Comparison of ENCODE assay signal across 22 mouse cellular contexts in genomic region chr6:140854691-140855090, GRCm38 (mm10).
A peak's percentile ranks its signal among the peaks of the same experiment; 100 is the strongest.
DNase-seq lines count a peak whose midpoint lies in the region; TF ChIP-seq lines count a peak whose summit lies in the region.
"Had no signal": no experiment of that assay in that cellular context is flagged by ENCODE, and none has a peak within 500 bp of the region (broad histone marks: within the 10 kb centered on the region; RNA-seq: fewer than 3 reads in every experiment).

No protein-coding gene starts in this region.

- no peaks in the 10 kb centered on the region for H3K36me3 ChIP-seq in kidney, adult 2 months (ENCODE audit: control insufficient read depth, insufficient read depth, low read length)
- H3K36me3 ChIP-seq: forebrain, embryonic 15.5 days; heart, embryonic 12.5 days; midbrain, embryonic 15.5 days had no signal

- no peak for TF ChIP-seq POLR2A in kidney, adult 2 months (IDR thresholded peaks at IDR 0.05; ENCODE audit: low read depth, low read length)

- WGBS in kidney, adult 2 months = 83% methylated on average over 6 of the region's 6 CpGs

- H3K27ac ChIP-seq in kidney, adult 2 months (ENCODE audit: insufficient read depth, low read depth, low read length) = no peak overlapping the region
- H3K27ac ChIP-seq: forebrain, embryonic 15.5 days; hindbrain, postnatal 0 days; left cerebral cortex, adult 2 months; midbrain, embryonic 15.5 days had no signal

- no peaks in the 10 kb centered on the region; the same call in 1 of the 2 replicates for H3K27me3 ChIP-seq in kidney, adult 2 months (replicated peaks; ENCODE audit: control insufficient read depth, insufficient read depth, low read length)
- H3K27me3 ChIP-seq: forebrain, embryonic 15.5 days; heart, embryonic 12.5 days; midbrain, embryonic 15.5 days had no signal

- TF ChIP-seq CTCF in kidney, adult 2 months (conservative IDR thresholded peaks at IDR 0.05; ENCODE audit: insufficient read depth, insufficient read length, low read depth, low read length) = no peak

- DNase-seq in kidney, adult 2 months = peak; percentile 10
- DNase-seq in kidney, adult 11 months = no peak
- peak; percentile 14 for DNase-seq in 3T3-L1 (ENCODE audit: low read depth, low spot score)
- peak; percentile 36 for DNase-seq in Muller cell, postnatal 12 days (ENCODE audit: inconsistent ontology term)
- DNase-seq in fibroblast of lung, adult 2 months (ENCODE audit: low read depth) = peak; percentile 77
- DNase-seq in cerebellum, adult 8-10 months = no peak
- DNase-seq in cerebellum, adult 11 months = no peak
- DNase-seq: adrenal gland, postnatal 14 days; cerebellum, adult 2 months; gastrocnemius, postnatal 36 days; heart, postnatal 36 days; kidney, postnatal 36 days; layer of hippocampus, adult 9-11 months; left cerebral cortex, postnatal 4 days; liver, postnatal 0 days; thymus, postnatal 14 days had no signal

- peaks cover 2% of the 10 kb centered on the region; the same call in 1 of the 2 replicates for H3K4me1 ChIP-seq in kidney, adult 2 months (ENCODE audit: control insufficient read depth, insufficient read depth, low read length)

- no peak overlapping the region for H3K4me3 ChIP-seq in kidney, adult 2 months (ENCODE audit: insufficient read depth, low read depth, low read length)
- H3K4me3 ChIP-seq: forebrain, embryonic 15.5 days; heart, embryonic 12.5 days; left cerebral cortex, adult 2 months; midbrain, embryonic 15.5 days; myocyte had no signal

Comparison
In these comparisons a context has a peak if more than half of its experiments do, and no peak if none do; other contexts are left out.
1. DNase-seq: peak in kidney, adult 2 months (single experiment), 3T3-L1 (single experiment), Muller cell, postnatal 12 days (single experiment) and fibroblast of lung, adult 2 months (single experiment); none in kidney, adult 11 months (single experiment), cerebellum, adult 8-10 months (single experiment) and cerebellum, adult 11 months (single experiment).